Mouse (Mus musculus) kidney, postnatal 14 days (tissue): ENCODE results near the gene Hint2.

Experiments
- DNase-seq: peaks from one replicate; pipeline ENCODE4 v3.0.0; 2022; ENCODE audit warnings: mixed read lengths

The Hint2 gene

DNA sequence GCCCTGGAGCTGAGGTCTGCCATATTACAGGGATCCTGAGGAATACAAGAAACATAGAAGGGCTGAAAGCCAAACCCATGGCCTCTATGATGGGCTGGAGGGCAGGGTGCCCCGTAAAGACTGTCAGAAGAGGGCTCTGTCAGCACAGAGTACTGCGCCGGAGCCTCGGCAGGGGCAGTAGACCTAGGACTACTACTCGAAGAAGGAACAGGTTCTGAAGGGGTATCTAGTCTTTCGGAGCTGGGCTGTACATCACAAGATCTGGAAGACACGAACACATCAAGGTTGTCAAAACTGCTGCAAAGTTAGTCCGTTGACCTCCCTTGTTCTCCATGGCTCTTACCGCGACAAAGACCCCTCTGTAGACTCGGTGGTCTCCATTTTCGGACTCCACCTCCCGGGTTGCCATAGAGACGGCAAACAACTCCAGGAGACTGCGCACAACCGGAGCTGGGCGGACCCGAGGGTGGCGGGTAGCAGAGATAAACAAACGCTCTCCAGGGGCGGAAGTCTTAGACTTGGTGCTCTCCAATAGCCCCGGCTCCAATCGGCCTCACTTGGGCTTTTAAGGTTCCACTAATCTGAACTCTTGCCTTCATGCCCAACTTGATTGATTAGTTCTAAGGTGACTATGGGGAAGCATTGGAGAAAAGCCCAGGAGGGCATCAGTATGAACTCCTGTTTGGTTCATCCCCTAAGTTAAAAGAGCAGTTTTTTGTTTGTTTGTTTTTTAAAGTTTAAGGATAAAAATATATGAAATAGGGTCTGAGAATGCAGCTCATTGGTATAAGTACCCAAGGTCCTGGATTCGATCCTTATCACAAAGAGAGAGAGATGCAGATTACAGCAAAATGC is 2.9 kb downstream of the Hint2 start, which contains the start of gene Spag8:
Gene Spag8 (minus strand): TSS at position 434 of the 855 bp plus-strand sequence.
- peak; percentile 53 for DNase-seq

DNA sequence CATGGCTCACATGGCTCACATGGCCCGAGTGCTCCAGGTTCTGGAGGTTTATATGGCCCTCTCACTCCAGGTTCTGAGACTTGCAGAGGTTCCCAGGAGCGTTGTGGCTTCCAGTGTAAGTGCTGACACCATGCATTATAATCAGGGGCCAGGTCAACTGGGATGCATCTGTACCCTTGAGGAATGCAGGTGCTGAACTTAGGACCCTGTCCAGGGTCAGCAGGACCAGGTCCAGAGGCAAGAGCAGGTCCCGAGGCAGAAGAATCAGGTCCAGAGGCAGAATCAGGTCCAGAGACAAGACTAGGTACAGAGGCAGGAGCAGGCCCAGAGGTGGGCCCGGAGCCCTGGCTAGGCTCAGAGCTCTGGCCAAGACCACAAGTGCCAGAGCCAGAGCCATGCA is 3.5 kb downstream of the Hint2 start:
- peak; percentile 44 for DNase-seq

DNA sequence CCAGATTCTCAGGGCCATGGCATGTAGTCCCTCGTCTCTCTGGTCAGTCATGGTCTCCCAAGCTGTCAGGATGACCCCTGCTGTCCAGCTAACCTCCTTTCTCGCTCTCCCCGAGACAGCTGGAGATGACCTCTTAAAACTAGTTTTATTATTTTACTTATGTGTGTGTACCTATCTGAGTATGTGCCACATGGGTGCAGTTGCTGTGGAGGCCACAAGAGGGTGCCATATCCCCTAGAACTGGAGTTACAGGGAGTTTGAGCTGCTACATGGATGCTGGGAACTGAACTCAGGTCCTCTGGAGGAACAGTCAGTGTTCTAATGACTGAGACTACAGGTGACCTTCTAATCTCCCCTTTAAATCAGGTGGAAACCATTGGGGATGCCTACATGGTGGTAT is 6.5 kb downstream of the Hint2 start:
- no peak for DNase-seq

DNA sequence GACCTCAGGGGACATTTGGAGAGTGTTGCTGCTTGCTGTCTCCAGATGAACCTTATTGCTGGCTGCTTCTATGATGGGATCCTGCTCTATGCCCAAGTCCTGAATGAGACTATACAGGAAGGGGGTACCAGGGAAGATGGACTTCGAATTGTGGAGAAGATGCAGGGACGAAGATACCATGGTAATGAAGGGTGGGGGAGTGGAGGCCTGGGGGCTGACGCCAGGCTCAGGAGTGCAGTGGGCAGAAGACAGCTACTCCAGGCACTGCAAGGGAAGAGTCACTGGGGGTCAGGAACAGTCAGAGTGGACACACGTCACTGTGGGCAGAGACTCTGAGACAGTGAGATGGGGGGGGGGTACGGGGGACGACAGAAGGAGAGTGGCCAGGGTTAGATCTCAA is 15.8 kb downstream of the Hint2 start:
- DNase-seq: no peak

DNA sequence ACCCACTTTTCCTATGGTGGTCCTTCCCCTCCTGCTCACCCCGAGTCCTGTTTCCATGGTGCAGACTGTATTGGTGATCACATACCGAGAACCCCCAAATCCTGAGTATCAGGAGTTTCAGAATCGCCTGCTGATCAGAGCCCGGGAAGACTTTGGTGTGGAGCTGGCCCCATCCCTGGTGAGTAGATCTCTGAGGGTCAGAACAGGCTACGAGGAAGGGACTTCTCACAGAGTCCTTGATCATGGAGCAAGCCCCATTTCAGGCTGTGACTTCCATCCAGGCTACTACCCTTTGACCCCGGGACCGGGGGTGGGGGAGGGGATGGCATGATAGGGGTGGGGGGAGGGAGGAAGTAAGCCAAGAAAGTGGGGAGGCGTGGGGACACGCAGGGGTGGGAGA is 16.2 kb downstream of the Hint2 start:
- DNase-seq: no peak

DNA sequence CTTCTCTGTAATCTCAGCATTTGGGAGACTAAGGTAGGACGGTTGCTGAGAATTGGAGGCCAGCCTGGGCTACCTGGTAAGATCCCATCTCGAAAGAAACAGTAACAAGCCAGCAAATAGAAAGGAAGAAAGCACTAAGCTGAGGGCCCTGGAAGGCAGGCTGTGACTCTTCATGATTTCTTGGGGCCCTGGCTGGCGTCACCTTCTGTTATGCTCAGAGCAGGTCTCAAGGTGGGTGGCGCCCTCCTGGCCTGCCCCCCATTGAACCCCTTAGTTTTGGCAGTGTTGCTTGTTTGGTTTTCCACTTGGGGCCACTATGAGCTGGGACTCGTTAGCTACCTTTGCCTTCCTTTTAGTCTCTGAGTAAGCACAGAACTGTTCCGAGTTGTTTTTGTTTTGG is 19.5 kb downstream of the Hint2 start:
- DNase-seq: no peak

DNA sequence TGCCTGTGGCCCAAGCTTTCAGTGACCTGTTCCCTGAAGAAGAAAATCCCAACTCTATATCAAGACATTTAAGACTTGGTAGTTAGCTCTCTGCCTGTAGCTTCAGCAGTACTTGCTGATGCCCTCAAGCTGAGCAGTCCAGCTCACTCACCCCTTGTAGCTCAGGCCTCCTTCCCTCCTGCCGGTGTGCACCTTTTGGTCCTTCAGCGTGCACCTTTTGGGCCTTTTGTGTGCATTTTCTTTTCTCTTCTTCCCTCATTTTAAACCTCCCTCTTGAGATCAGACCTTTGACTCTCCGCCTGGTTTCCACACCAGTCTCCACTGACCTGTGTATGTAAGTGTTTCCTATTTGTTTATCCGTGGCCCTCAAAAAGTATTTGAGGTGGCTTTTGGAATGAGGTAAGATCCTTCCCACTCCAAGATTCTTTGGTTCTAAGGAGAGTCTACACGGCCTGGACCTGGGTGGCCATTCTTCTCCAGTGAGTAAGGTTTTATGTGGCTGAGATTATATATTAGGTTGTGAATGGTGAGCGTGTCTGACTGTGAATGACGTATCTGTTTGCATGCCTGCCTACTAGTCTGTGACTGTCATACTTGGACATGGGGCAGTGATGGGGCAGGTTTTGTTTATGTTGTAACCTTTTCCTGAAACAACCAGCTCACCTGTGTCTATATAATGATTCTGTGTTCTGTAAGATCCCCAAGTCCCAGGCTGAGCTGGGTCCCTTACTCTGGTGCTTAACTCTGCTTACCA is 21.5 kb downstream of the Hint2 start:
- no peak for DNase-seq

DNA sequence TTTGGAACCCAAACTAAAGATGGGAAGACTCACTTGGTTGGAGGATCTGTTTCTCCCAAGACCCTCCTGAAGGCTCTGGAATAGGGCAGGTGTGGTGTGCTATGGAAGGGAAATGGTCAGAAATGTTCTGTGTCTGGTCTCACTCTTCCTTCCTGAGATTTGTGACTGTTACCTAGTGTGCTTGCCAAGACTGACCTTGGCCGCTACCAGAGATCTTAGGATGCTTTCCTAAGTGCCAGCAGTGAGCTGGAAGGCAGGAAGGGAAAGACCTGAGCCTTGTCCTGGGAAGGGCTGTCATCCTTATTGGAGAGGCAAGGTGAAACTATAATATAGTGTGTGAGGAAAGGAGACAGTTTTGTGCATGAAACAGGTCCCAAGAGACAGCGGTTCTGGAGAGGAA is 22.5 kb downstream of the Hint2 start:
- DNase-seq: no peak

DNA sequence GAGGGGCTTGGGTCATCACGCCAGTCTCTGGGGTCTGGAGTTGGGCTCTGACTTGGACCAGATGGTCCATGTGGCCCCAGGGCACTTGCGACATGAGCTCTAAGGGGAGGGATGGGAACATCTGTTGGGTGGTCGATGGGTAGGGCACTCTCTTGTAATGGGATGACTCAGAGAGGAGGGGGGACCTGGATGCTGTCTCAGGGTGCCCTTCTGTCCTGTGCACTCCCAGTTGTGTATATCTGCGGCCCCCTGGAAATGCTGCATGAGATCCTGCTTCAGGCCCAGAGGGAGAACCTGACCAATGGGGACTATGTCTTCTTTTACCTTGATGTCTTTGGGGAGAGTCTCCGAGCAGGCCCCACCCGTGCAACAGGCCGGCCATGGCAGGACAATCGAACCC is 23.0 kb downstream of the Hint2 start:
- DNase-seq: no peak

DNA sequence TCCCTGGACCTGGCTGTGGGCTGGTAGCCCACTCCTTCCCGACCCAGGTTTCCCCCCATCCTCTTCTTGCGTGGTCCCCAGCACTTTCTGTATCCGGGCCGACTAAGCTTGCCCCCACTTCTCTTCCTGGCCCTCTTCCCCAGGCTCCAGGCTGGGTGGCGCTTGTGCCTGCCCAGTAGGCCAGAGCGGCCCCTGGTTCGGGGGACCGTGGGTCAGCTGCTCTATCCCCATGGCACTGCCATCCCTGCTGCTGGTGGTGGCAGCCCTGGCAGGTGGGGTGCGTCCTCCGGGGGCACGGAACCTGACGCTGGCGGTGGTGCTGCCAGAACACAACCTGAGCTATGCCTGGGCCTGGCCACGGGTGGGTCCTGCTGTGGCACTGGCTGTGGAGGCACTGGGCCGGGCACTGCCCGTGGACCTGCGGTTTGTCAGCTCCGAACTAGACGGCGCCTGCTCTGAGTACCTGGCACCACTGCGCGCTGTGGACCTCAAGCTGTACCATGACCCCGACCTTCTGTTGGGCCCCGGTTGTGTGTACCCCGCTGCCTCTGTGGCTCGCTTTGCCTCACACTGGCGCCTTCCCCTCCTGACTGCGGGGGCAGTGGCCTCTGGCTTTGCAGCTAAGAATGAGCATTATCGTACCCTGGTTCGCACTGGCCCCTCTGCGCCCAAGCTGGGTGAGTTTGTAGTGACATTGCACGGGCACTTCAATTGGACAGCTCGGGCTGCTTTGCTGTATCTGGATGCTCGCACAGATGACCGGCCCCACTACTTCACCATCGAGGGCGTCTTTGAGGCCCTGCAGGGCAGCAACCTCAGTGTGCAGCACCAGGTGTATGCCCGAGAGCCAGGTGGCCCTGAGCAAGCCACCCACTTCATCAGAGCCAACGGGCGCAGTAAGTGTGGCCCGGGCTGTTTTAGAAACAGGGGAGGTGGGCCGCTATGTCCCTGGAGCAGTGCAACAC is 24.0 kb downstream of the Hint2 start:
- DNase-seq: no peak

DNA sequence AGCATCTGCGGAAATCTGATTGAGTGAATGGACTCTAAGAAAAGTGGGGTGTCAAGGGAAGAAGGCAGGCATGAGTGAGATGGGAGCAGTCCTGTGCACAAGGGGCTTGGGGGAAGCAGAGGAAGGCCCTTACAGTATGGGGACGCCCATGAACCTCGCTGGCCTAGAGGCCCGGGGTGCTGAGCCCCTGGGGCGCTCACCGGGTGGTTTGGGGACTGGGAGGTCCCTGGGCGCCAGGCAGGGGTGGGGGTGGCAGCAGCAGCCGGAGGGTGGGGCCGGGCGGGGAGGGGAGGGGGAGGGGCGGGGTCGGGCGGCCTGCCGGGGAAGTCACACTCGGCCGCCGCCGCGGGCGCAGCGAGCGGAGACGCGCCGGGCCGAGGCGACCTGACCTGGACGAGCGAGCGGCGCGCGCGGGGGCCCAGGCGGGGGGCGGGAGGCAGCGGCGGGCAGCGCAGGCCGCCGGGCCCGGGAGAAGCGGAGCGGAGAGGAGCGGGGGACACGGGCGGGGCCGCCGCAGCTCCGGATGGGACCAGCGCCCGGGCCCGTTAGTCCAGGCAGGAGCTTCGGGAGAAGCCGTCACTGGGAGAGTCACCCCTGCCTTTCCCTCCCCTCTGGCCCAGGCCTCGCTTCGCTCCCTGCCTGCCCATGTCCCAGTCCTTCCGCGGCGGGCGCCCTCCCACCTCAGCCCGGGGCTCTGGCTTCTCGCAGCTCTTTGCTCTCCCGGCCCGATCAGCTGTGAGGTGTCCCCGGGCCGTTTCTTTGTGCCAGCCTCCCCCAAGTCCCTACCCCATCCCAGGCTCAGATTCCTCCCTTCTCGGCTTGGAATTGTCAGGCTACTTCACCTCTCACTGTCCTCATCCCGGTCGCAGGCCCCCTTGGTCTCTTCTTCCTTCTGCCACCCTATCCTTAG is 25.0 kb downstream of the Hint2 start, which contains the start of gene Npr2:
Gene Npr2 (plus strand): TSS at position 890 of the 910 bp plus-strand sequence.
- peak; percentile 73 for DNase-seq

DNA sequence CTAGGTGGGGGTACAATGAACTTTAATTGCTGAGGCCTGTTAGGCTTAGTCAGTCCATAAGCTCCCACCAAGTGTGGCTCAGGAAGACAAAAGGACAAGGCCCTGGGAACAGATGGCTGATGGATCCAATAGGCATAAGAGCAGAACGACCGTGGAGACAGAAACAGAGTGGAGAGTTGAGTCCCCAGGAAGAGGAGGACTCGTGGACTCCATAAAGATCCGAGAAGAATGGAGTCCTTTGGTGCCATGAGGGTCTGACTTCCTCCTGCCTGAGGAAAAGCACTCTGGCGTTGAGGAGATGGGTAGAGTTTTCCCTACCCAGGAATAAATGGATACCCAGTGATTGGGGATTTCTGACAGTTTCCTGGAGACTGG is 25.6 kb downstream of the Hint2 start:
- no peak for DNase-seq

DNA sequence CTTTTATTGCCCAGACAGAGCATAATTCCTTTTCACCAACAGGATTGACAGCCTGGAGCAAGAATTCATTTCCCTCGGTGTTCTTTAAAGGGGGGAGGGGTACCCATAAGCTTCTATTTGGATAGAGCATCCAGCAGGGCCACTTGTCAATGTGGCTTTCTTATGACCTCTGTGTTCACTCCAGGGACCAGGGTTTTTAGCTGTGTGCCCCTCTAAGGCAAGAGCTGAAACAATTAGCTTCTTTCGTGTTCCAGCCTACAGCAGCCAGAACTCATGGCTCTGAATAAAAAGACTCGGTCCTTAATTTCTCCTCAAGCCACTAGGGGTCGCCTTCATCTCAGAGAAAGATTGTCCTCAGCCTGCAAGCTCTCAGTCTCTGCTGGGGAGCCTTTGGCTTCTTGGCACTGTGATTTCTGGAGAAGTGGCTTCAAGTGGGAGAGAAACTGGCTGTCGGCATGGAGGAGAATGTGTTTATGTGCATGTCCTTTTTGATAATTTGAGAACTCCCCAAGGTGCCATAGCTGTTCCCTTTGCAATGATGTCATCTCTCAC is 26.2 kb downstream of the Hint2 start:
- DNase-seq: peak; percentile 91

DNA sequence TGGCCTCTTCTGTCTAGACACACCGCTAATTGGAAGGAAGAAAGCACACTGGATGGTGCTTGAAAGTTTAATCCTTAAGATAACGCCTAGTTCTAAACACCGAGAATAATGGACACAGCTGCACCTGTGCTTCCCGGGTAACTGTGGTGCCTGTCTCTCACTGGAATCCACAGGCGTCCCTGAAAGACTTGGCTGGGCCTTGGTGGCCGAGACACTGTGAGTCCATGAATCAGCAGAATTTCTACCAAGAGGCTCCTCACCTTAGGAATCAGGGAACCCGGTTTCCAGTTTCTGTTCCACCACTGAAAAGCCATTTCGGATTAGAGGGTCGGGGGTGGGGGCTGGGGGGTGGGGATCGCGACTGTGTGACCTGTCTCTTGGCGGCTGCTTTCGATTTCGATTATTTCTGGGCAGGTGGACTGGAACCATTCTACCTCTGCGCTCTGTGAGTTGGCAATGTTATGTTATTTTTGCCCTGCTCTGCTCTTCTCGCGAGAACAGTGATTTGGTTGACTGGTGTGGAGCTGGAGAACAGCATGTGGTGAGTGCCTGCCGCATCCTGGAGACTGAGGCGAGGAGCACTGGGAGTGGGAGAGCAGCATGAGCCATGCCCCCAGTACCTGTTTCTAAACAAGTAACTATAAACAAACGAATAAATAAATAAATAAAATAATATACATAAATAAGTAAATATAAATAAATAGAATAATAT is 27.0 kb downstream of the Hint2 start:
- DNase-seq: no peak

DNA sequence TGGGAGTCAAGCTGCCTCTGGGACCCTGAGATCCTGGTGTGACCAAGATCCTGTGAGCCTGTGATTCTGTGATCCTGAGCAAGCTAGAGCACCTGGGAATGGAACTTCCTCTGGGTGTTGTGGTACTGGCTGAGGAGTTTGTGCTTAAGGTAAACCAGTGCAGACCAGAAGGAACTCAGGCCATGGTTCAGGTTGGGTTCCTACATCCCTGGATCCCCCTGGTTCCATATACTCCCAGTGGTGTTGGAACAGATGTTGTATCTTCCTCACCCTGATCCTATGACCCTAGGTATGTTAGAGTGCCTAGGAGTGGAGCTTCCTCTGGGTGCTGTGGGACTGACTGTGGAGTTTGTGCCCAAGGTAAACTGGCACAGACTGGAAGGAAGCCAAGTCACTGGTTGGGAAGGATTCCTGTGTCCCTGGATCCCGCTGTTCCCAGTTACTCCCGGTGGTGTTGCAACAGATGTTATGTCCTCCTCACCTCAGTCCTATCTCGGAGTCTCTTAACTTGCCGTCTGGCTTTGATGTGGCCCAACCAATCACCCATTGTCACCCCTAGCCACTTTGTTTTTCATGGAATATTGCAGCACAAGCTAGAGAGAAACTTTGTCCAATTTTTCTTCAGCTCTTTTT is 36.0 kb downstream of the Hint2 start:
- DNase-seq: no peak

DNA sequence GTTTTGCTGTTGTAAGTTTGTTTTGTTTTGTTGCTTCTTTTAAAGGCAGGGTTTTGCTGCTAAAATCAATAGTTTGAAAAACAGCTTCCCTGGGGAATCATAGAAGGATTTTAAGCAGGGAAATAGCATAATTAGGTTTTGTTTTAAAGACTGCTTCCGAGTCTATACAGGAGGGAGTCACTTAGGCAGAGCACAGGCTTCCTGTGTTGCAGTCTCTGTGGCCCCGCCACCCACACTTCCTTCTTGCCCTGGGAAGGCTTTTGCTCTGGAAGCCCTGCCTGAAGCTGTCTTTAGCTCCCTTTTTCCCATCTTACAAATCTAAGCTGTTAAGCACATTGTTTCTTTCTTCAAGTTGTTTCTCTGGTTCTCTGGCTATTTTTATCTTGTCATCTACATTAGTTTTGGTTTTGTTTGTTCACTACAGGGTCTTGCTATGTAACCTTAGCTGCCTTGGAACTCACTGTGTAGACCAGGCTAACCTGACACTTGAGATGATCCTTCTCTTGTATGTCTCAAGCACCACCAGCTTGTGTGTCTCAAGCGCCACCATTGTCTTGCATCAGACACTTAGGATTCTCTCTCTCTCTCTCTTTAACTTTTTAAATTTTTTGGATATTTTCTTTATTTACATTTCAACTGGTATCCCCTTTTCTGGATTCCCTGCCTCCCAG is 43.1 kb downstream of the Hint2 start:
- peak; percentile 41 for DNase-seq

DNA sequence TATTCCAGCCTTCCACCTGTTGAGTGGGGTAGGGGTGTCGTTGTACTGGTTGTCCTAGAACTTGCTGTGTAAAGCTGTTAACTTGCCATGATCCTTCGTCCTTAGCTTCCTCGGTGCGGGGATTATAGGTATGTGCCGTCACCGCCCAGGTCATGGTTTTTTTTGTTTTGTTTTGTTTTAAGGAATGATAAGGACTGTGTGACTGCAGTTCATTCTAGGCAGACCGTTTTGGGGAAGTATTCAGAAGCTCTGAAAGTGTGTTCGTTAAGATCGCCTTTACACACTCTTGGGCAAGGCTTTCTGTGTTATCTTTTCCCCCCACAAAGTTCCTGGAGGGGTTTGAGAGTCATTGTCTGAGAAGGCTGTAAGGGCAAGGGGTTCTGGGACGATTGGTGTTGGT is 43.7 kb downstream of the Hint2 start:
- DNase-seq: no peak

DNA sequence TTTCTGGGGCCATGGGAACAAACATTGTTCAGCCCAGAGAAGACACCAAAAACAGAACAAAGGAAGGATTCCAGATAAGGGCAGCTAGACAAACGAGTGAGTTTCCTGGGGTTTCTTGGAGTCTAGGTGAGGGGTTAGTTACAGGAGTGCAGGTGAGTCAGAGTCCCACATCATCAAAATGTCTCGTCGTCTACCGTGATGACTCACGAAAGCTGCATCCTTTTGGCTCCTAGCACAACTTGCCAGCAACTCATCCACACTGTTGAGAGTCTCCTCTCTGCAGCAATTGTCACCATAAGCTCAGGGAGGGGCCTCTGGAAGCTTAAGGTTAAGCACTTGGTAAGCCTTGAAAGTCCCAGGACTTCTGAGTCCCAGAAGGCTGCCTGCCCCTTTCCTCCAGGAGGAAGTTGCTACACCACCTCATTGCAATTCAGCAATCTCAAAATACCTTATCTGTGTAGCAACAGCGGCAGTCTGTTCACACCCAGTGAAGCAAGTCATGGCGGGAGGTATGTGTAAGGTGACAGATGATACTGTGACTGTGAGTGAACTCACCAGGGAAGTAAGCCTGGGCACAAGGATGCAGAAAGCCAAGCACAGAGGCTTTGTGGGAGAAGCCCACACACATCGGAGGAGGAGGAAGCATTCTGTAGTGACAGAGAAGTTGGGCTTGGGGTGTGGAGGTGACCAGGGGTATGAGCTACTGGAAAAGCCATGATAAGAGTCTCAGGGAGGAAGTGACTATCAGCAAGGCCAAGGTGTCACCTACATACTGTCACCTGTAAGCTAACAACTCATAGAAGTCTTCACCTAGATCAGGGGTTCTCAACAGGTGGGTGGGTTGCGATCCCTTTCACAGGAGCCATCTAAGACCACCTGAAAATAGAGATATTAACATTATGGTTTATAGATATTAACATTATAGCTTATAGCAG is 51.2 kb downstream of the Hint2 start:
- no peak for DNase-seq
